Mouse (Mus musculus) right cerebral cortex, postnatal 25 days (tissue): ENCODE measurements around the gene Arhgap17.

Source experiments
- DNase-seq: peaks from one replicate; pipeline ENCODE4 v3.0.0; 2022

Gene Arhgap17

GRCm38 (mm10) chr7:123258103-123258502 is 111.6 kb downstream of the Arhgap17 start:
- no peak for DNase-seq

DNA sequence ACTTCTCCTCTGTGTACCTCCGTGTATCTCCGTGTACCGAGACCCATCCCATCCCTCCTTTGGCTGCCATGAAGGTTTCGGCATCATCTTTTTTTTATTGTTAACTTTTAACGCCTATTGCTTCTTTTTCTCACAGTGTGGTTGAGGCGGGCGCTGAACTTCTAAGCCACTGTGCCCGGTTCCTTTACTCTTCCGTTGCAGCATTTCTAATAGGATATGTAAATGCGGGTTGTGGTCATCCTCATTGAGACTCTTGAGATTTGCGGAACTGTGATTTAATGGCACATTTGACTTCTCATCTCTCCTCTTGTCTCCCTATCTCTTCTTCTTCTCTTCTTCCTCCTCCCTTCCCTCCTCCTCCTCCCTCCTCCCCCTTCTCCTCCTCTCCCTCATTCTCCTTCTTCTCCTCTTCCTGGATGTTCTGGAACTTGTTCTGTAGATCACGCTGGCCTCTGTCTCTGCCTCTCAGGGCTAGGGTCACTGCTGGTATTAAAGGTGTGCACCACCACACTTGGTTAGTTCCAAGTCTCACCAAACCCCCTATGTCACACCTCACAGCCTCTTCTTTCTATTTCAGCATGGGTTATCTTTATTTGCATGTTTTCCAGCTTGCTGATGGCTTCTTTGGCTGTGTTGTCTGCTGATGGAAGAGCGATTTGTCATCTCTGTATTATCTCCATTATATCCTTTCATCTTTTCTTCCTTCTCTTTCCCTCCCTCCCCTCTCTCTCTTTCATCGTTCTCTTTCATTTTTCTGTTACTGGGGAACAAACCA is 115.3 kb downstream of the Arhgap17 start:
- DNase-seq: no peak

DNA sequence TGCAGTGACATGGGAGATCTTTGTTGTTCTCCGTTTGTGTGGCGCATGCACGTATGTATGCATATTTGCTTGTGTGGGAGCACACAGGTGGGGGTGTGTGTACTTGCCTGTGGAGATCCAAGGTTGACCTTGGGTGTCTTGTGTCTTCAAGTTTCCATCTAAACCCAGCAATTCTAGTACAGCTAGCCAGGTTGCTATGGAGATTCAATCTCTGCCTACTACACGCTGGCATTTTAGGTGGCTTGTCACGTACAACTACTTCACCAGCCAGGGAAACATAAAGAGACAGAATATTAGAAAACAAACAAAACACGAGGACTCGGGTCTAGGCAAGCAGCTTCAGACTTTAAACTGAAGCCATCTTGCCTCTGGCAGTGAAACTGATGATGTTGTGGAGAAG is 116.3 kb downstream of the Arhgap17 start:
- no peak for DNase-seq

GRCm38 (mm10) chr7:123251343-123251742 is 118.4 kb downstream of the Arhgap17 start:
- DNase-seq: no peak

GRCm38 (mm10) chr7:123248166-123248565 is 121.5 kb downstream of the Arhgap17 start:
- DNase-seq: no peak

DNA sequence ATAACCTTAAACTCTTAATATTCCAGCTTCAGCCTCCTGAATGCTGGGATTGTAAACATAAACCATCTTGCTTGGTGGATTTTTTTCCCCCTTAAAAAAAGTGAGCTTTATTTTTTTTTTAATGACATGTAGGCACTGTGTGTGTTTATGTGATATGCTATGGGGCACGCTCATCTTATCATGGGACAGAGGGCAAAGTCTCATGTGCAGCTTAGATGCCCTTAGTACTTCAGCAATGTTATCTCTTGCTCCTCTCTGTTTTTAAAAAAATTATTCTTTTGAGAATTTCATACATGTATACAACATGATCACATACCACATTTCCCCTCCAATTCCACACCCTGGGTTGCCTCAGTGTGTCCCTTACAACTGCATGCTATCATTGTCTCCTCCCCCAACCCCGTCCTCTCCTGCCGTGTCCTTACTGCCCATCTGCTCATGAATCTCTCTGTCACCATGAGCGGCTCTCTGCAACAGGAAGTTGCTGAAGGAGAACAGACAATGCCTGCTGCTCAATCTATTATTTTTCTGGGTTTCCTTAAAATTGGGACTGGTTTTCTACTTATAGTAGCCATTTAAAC is 123.1 kb downstream of the Arhgap17 start:
- no peak for DNase-seq

GRCm38 (mm10) chr7:123244833-123245232 is 124.9 kb downstream of the Arhgap17 start:
- DNase-seq: no peak

- DNase-seq: no peak
Observed at GRCm38 (mm10) chr7:123242241-123242640, 127.5 kb downstream of the Arhgap17 start.

DNA sequence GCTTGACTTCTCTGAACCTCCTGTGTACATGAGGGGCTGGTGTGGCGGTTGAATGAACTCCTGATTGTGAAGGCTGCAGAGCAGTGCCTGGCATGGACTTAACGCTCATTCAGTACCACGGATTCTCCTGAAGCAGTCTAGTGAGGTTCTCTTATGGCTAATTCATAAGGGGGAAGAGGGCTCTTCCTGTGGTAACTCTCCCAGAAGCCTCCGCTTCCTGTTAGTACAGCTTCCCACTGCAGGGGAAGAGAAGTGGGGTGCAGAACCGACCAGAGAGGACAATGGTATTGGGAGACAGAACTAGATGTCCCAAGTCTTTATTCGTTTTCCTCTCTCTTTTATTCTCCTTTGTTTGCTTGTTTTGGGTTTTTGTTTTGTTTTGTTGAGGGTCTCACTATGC is 129.7 kb downstream of the Arhgap17 start:
- DNase-seq: no peak

GRCm38 (mm10) chr7:123238621-123239020 is 131.1 kb downstream of the Arhgap17 start:
- DNase-seq: no peak

DNA sequence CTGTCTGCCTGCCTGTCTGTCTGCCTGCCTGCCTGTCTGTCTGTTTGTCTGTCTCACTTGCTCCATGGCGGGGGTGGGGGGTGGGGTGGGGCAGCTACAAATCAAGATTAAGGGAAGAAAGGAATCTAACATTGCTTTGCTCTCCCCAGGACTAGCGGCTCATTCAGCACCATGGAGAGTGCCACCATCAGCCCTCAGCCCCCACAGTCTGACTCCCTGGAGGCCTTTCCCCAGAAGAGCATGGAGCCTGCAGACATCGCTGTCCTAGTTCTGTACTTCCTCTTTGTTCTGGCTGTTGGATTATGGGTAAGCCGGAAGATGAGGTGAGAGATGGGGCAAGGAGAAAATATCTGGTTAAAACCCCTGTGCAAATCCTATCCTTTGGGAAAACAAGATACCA is 134.3 kb downstream of the Arhgap17 start:
- no peak for DNase-seq
